Comparison of ENCODE assay signal across 7 mouse cellular contexts in the genomic region with DNA sequence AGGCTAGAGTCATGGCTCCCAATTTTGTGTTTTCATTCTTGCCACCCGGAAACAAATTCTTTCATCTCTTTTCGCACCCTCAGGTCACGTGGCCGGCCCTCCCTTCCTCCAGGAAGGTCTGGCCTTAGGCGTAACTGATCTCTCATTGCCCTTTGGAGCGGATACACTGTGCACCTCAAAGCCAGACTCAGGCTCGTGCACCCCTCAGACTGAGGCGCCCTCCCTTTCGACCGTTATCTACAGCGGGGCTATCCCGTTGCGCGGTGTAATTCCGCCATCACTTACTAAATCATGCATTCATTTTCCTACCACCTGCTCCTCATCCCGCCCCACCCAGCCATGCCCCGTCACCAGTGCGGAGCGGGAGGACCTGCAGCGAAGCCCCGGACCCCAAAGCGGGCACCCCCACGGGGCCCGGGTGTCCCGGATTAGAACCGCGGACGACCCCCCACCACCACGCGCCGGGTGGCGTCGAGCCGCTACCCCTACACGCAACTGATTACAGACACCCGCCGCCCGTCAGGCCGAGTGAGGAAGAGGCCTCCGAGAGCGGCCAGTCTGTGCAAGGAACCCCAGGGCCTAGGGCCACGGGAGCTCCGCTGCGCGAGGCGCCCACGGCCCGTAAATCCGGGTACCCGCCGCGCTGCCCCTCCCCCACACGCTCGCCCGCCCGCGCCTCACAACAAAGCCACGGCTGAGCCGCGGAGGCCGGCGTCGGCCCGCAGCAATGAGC. TPM values are rescaled to one million over a fixed set of nuclear protein-coding genes. Genes with fewer than 3 reads are reported as not detected.
A peak's percentile ranks its signal among the peaks of the same experiment; 100 is the strongest.
DNase-seq lines count a peak whose midpoint lies in the region; ATAC-seq lines count a peak whose summit lies in the region.

No protein-coding gene starts in this region.

- H3K27me3 ChIP-seq in forebrain, embryonic 14.5 days (replicated peaks; ENCODE audit: control insufficient read depth, insufficient read depth, low read length), result no peaks in the 10 kb centered on the region
- no peaks in the 10 kb centered on the region for H3K27me3 ChIP-seq in hindbrain, embryonic 12.5 days

- DNase-seq in MEL-GATA-1-ER (ENCODE audit: extremely low read depth, low read depth), result peak; percentile 47
- DNase-seq in brain, adult 2 months (ENCODE audit: low read depth, low spot score), result peak; percentile 61
- DNase-seq in forebrain, embryonic 14.5 days (ENCODE audit: low spot score), result peak; percentile 66
- DNase-seq in left cerebral cortex, adult 8-10 months (ENCODE audit: low spot score in 2 of 2), result peak; percentile 26 to 32
- DNase-seq in right cerebral cortex, postnatal 36 days (ENCODE audit: low spot score in 2 of 2), result peak; percentile 18 to 20

- peak overlapping the region; percentile 93 for H3K27ac ChIP-seq in forebrain, embryonic 14.5 days (ENCODE audit: low read depth, low read length)
- peak overlapping the region; percentile 94 for H3K27ac ChIP-seq in hindbrain, embryonic 12.5 days

- peak overlapping the region; percentile 100 for H3K4me3 ChIP-seq in forebrain, embryonic 14.5 days (ENCODE audit: low read depth, low read length)
- H3K4me3 ChIP-seq in hindbrain, embryonic 12.5 days, result peak overlapping the region; percentile 75

- no peaks in the 10 kb centered on the region for H3K9me3 ChIP-seq in forebrain, embryonic 14.5 days (replicated peaks; ENCODE audit: control insufficient read depth, low read length)
- no peaks in the 10 kb centered on the region for H3K9me3 ChIP-seq in hindbrain, embryonic 12.5 days (replicated peaks)

- peak; percentile 84 for ATAC-seq in forebrain, embryonic 14.5 days
- ATAC-seq in hindbrain, embryonic 12.5 days (ENCODE audit: low FRiP score), result peak; percentile 84
- ATAC-seq in megakaryocyte progenitor cell, adult 5-6 weeks (replicated peaks; ENCODE audit: poor library complexity), result peak; percentile 45

- peak overlapping the region; percentile 99 for H3K9ac ChIP-seq in forebrain, embryonic 14.5 days (ENCODE audit: low read length)
- H3K9ac ChIP-seq in hindbrain, embryonic 12.5 days, result peak overlapping the region; percentile 94

- under 1% methylated on average over 64 of the region's 64 CpGs for WGBS in forebrain, embryonic 14.5 days
- under 1% methylated on average over 63 of the region's 64 CpGs for WGBS in hindbrain, embryonic 12.5 days

- H3K4me1 ChIP-seq in forebrain, embryonic 14.5 days (ENCODE audit: control insufficient read depth, insufficient read depth, low read length), result peaks cover 24% of the 10 kb centered on the region
- peaks cover 24% of the 10 kb centered on the region for H3K4me1 ChIP-seq in hindbrain, embryonic 12.5 days

- peaks cover 7% of the 10 kb centered on the region for H3K36me3 ChIP-seq in forebrain, embryonic 14.5 days (ENCODE audit: control insufficient read depth, insufficient read depth, low read length)
- peaks cover 5% of the 10 kb centered on the region; the same call in 1 of the 2 replicates for H3K36me3 ChIP-seq in hindbrain, embryonic 12.5 days

- peak overlapping the region; percentile 88 for H3K4me2 ChIP-seq in forebrain, embryonic 14.5 days (ENCODE audit: low read length)
- H3K4me2 ChIP-seq in hindbrain, embryonic 12.5 days (replicated peaks), result peak overlapping the region; percentile 87

RNA-seq across cellular contexts. Expression of a gene that starts 0.5 kb away (rescaled TPM):
- polyA plus RNA-seq in forebrain, embryonic 14.5 days (2014; fragmentation: Nextera tagmentation; extraction: Ambion mirVana), result 32.9 and 42.0 TPM in 2 replicates
- 47.3 and 47.4 TPM in 2 replicates for polyA plus RNA-seq in hindbrain, embryonic 12.5 days (2016; fragmentation: Nextera tagmentation; extraction: Ambion mirVana)
- total RNA-seq in left cerebral cortex, adult 8-10 months (2022), result 100 to 1,000 TPM in 1 of 4 experiments, 10 to 100 TPM in 3; 90.2 to 100 (median 92.8) TPM
- total RNA-seq in megakaryocyte progenitor cell, adult 5-6 weeks (2015), result 177 and 201 TPM in 2 replicates
- total RNA-seq in megakaryocyte progenitor cell, adult 5-6 weeks (2017), result 114 and 158 TPM in 2 replicates

Comparison
In these comparisons a context has a peak if more than half of its experiments do, and no peak if none do; other contexts are left out.
1. Peak in every context shown above with its lines: DNase-seq, ATAC-seq, H3K4me3 ChIP-seq and H3K27ac ChIP-seq.